Mouse (Mus musculus): ENCODE data around the gene Coro7.

DNA sequence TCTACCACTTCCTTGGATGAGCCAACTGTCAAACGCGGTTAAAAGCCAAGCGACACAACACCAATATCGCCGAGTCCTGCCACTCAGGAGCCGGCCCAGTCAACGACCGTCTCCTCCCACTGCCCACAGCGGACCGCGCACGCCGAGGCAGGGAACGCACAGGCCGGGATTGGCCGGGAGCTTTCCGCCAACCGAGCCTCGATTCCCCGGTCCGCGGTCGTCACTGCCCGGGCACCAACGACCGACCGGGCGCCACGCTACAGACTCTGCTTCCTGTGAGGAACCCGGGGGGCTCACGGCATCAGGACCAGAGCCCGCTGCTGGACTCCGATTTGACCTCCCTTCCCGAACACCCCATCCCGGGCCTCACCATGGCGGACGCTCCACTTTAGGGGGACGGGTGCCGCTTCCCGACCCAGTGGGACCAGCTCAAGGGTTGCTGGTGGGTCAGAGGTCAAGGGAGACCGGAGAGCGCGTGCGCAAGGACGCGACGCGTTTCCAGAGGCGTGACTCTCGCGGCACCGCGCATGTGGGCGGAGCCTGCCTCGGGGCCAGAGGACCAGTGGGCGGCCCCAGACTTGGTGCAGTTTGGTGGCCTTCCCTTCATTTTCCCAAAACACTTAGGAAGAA is 55.0 kb downstream of the Coro7 start, which contains the start of gene Pam16:
- TF ChIP-seq CTCF (IDR thresholded peaks at IDR 0.05; ENCODE audit: low read depth, low read length) (no peak), POLR2A (IDR thresholded peaks at IDR 0.05; ENCODE audit: insufficient read depth, low read length) (no peak)
